Mouse (Mus musculus): ENCODE results near the gene Fut2.

DNA sequence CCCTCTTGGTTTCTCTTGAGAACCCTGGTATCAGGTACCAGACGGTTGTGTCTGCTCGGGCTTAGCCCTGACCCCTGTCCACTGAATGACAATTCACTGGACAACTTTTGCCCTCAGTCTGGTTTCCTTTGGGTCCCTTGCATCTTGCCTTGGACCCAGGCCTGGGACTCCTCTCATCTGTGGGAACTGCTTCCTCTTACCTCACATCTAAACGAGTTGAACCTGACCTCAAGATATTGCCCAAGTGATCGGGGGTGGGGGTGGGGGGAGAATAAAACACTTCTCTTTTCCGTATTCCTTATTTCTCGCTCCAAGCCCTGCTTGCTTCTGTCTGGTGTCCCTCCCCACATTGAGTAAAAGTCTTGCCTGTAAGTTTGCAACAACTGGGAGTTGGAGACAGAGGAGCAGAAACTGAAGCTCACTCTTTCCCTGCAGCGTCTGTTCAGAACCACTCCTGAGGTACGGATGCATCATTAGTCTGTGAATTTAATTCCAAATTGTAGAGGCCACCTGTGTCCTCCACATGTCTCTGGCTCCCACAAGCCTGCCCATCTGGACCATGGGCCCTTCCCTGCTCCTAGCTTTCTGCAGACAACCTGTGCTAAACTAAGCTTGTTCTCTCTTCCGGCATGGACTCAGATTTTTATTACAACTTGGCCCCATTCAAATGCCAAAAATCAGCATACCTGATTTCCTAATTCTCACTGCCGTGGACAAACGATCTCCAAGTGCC is 5.3 kb downstream of the Fut2 start:
- TF ChIP-seq GATA1 (IDR thresholded peaks at IDR 0.05; ENCODE audit: borderline replicate concordance, low read length) (no peak), FLI1 (IDR thresholded peaks at IDR 0.05; ENCODE audit: low read length) (no peak)
